Mouse (Mus musculus) heart, adult 2 months (tissue): ENCODE data around the gene Cdk17. TPM values are rescaled to one million over a fixed set of nuclear protein-coding genes. Genes with fewer than 3 reads are reported as not detected.

Experiments used
- DNase-seq, 2 experiments: peaks; one replicate each; pipeline ENCODE4 v3.0.0; 2021
- H3K27ac ChIP-seq: fragments of 200-600 bp; 2 replicates; pipeline ENCODE4 v1.8.1; 2022
- H3K27me3 ChIP-seq: fragments of 200-500 bp; 2 replicates; pipeline ENCODE4 v1.6.1; 2012; ENCODE audit warnings: mild to moderate bottlenecking, low read length, inconsistent platforms, mixed read lengths; ENCODE audit not compliant: control insufficient read depth, insufficient read depth
- H3K36me3 ChIP-seq: fragments of 200-500 bp; 2 replicates; pipeline ENCODE4 v1.6.1; 2012; ENCODE audit warnings: low read length, inconsistent platforms; ENCODE audit not compliant: control insufficient read depth, insufficient read depth
- H3K4me1 ChIP-seq: fragments of 200-500 bp; 2 replicates; pipeline ENCODE4 v1.6.1; 2011; ENCODE audit warnings: low read length; ENCODE audit not compliant: control insufficient read depth, insufficient read depth
- H3K4me3 ChIP-seq: fragments of 200-600 bp; 2 replicates; pipeline ENCODE4 v1.8.1; 2022
- H3K79me2 ChIP-seq: fragments of 200-500 bp; replicated peaks from 2 replicates; pipeline ENCODE4 v1.6.1; 2012; ENCODE audit warnings: mild to moderate bottlenecking, inconsistent platforms, low read length, moderate library complexity, mixed read lengths; ENCODE audit not compliant: control insufficient read depth, insufficient read depth
- H3K9ac ChIP-seq: fragments of 200-500 bp; 2 replicates; pipeline ENCODE4 v1.6.1; 2012; ENCODE audit warnings: low read depth, mild to moderate bottlenecking, control low read depth, inconsistent platforms, low read length, mixed read lengths
- CTCF ChIP-seq: fragments of 200-600 bp; IDR thresholded peaks from 2 replicates; pipeline ENCODE4 v1.8.1; 2022; ENCODE audit warnings: antibody characterized with exemption, mild to moderate bottlenecking, moderate library complexity
- EP300 ChIP-seq: fragments of 200-500 bp; IDR thresholded peaks from 2 replicates; pipeline ENCODE4 v1.6.1; 2011; ENCODE audit warnings: low read depth, low read length, control low read depth; ENCODE audit not compliant: insufficient read depth
- POLR2A ChIP-seq: fragments of 200-500 bp; IDR thresholded peaks from 2 replicates; pipeline ENCODE4 v1.6.1; 2011; ENCODE audit warnings: mild to moderate bottlenecking, low read depth, low read length, control low read depth; ENCODE audit not compliant: insufficient read depth
- WGBS: fragments of 180-500 bp; shearing (Covaris S2); methylation state at CpG from one replicate; pipeline ENCODE4 v1.1.7; 2018; 5-methylcytosine and 5-hydroxymethylcytosine counted together
- intact Hi-C: fragments of 180-260 bp; cut with DNase I; formaldehyde crosslinking; loops from one replicate; pipeline ENCODE4 v1.15.1; 2025
- long read RNA-seq: library from polyadenylated mRNA; stranded (forward); transcript quantifications from one replicate; pipeline ENCODE4 v2.0.0, GENCODE M21; 2021
- polyA plus RNA-seq: library from polyadenylated mRNA; depleted of rRNA; stranded (reverse); fragments of >200 nt; gene quantifications from 2 replicates; pipeline ENCODE4 v1.2.3, GENCODE M21; 2012; rRNA removed
- total RNA-seq, 2 experiments: library from RNA; stranded (reverse); gene quantifications; 2 replicates each; pipeline ENCODE4 v1.2.3; 2021

The Cdk17 gene
- 10 to 100 TPM; 14.3 to 18.8 TPM for total RNA-seq
- 16.6 and 22.5 TPM in 2 replicates for polyA plus RNA-seq
- long read RNA-seq, transcript Cdk17-201 (17 exons, 3,615 nt): major isoform, 15 of 27 reads
- long read RNA-seq, partial matches to known transcripts: 10 of 27 reads
- long read RNA-seq, other reads (novel, unspliced or antisense): 2 of 27 reads

DNA sequence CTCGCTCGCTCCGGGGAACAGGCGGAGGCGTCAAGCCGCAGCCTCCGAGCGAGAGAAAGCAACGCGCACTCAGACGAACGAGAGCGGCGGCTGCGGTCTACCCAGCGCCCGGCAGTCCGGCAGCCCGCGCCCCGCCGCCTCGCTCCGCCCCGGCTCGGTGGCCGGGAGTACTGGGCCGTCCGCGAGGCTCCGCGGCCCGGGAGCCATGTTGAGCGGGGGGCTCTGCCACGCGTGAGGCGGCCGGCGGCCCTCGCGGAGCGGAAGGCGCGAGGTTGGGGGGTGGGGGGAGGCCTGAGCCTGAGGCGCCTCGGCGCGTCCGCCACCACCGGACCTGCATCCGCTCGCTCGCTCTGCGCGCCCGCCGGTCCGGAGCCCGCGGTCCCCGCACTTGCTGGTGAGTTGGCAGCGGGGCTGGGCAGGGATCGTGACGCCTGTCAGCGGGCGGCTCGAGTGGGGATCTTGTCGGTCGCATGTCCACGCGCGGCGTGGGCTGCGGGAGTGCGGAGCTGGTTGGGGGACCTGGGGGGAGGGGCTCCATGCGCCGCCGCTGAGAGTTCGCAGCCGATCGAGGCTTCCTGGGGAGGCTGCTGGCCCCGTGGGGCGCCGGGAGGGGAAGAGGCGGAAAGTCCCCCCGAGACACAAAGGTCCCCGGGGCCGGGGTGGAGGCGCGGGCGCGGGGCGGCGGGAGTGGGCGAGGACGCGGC lies at the start of gene Cdk17:
Gene Cdk17, plus strand, starts transcription at position 69 of the 704 bp plus-strand sequence.
- WGBS: under 1% methylated on average over 90 of the region's 97 CpGs
- TF ChIP-seq EP300 (no peak), CTCF (peak; percentile 34)
- Histone ChIP-seq H3K79me2 (no peaks in the 10 kb centered on the region), H3K27me3 (no peaks in the 10 kb centered on the region), H3K4me3 (peak within 1 kb of the TSS; percentile 98), H3K9ac (peak within 1 kb of the TSS; percentile 91), H3K36me3 (peaks cover 13% of the 10 kb centered on the region), H3K27ac (peak within 1 kb of the TSS; percentile 98), H3K4me1 (peaks cover 9% of the 10 kb centered on the region)
- DNase-seq: peak; percentile 84 to 87
- intact Hi-C loops: loop anchor here (2.0 to 5.0 kb wide), 5 partner anchors 38 to 310 kb away; partner anchors contain the start of gene Lta4h

DNA sequence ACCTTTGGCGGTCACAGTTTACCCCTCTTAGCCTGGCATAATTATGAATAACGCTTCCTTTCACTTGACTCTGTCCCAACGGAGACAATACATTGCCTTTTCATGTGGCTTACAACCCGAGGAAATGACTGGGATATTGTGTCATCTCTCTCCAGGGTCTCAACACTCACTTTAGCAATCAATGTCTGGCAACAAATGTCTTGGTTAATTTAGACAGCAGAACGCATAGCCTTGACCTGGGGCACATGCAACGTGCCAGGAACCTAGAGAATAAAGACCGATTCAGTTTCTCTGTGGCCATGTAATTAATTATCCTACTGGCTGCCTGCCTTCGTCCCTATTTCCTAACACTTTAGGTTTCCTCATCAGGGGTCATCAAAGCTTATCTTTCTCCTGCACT lies 49.3 kb upstream of the Cdk17 start:
- intact Hi-C loops: no loop called here
- H3K27me3 ChIP-seq: no peaks in the 10 kb centered on the region
- H3K79me2 ChIP-seq: no peaks in the 10 kb centered on the region
- H3K4me1 ChIP-seq: no peaks in the 10 kb centered on the region
- TF ChIP-seq EP300: no peak
- no peak for TF ChIP-seq POLR2A
- no peak for TF ChIP-seq CTCF
- H3K4me3 ChIP-seq: no peak overlapping the region
- H3K9ac ChIP-seq: no peak overlapping the region
- H3K36me3 ChIP-seq: no peaks in the 10 kb centered on the region
- WGBS: 43% methylated on average over 8 of the region's 8 CpGs
- no peak for DNase-seq
- no peak overlapping the region for H3K27ac ChIP-seq

DNA sequence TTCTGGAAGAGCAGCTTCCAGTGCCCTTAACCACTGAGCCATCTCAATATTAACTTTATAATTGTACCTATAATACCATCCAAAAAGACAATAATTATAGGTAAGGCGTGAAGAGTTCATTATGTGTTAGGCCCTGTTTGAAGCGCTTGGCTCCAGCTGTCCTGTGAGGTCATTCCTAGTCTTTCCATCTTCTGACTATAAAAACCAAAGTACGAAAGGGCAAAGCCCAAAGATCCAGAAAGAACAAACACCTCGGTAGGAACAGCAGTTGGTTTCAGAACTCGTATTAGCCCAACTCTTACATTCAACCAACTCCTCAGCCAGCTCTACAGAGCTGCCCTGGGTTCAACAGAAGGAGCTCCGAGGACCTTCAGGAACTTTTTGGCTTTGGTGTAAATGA lies 48.7 kb upstream of the Cdk17 start:
- no peaks in the 10 kb centered on the region for H3K27me3 ChIP-seq
- DNase-seq: no peak
- H3K4me3 ChIP-seq: no peak overlapping the region
- no peaks in the 10 kb centered on the region for H3K4me1 ChIP-seq
- TF ChIP-seq POLR2A: no peak
- no peak for TF ChIP-seq EP300
- TF ChIP-seq CTCF: no peak
- intact Hi-C loops: no loop called here
- WGBS: 92% methylated on average over 6 of the region's 6 CpGs
- H3K9ac ChIP-seq: no peak overlapping the region
- no peaks in the 10 kb centered on the region for H3K36me3 ChIP-seq
- no peak overlapping the region for H3K27ac ChIP-seq
- no peaks in the 10 kb centered on the region for H3K79me2 ChIP-seq

DNA sequence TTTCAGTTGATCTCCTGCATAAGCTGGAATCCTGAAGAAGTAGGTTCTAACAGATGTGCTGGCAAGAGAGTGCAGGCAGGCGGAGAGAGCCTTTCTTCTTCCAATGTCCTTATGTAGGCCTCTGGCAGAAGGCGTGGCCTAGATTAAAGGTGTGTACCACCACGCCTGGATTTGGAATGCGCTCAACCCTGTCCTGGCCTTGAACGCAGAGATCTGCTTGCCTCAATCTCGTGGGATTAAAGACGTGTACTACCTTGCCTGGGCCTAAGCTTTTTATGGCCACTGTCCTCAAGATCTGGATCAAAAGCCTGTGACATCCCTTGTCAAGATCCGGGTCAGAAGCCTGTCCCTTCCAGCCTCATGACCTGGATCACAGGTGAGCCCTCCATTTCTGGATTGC lies 46.7 kb upstream of the Cdk17 start:
- WGBS: 87% methylated on average over 8 of the region's 8 CpGs
- intact Hi-C loops: no loop called here
- no peak for DNase-seq
- H3K27ac ChIP-seq: no peak overlapping the region
- no peaks in the 10 kb centered on the region for H3K4me1 ChIP-seq
- H3K36me3 ChIP-seq: no peaks in the 10 kb centered on the region
- no peaks in the 10 kb centered on the region for H3K79me2 ChIP-seq
- no peaks in the 10 kb centered on the region for H3K27me3 ChIP-seq
- H3K9ac ChIP-seq: no peak overlapping the region
- TF ChIP-seq EP300 (no peak), POLR2A (no peak), CTCF (no peak)
- H3K4me3 ChIP-seq: no peak overlapping the region

DNA sequence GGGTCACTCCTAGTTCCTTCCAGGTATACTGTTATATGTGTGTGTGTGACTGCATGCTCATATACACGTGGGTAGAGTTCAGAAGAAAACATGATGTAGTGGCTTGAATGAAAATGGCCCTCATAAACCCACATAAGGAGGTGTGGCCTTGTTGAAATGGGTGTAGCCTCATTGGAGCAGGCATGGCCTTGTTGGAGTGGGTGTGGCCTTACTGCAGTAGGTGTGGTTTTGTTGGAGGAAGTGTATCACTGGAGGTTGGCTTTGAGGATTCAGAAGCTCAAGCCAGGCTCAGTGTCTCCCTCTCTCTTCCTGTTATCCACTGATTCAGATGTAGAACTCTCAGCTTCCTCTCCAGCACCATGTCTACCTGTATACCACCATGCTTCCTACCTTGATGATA lies 45.9 kb upstream of the Cdk17 start:
- no peak overlapping the region for H3K4me3 ChIP-seq
- no peaks in the 10 kb centered on the region for H3K36me3 ChIP-seq
- intact Hi-C loops: no loop called here
- WGBS: 83% methylated on average over 1 of the region's 1 CpGs
- H3K79me2 ChIP-seq: no peaks in the 10 kb centered on the region
- H3K9ac ChIP-seq: no peak overlapping the region
- no peak overlapping the region for H3K27ac ChIP-seq
- TF ChIP-seq POLR2A (no peak), CTCF (no peak), EP300 (no peak)
- no peak for DNase-seq
- no peaks in the 10 kb centered on the region for H3K27me3 ChIP-seq
- no peaks in the 10 kb centered on the region for H3K4me1 ChIP-seq

DNA sequence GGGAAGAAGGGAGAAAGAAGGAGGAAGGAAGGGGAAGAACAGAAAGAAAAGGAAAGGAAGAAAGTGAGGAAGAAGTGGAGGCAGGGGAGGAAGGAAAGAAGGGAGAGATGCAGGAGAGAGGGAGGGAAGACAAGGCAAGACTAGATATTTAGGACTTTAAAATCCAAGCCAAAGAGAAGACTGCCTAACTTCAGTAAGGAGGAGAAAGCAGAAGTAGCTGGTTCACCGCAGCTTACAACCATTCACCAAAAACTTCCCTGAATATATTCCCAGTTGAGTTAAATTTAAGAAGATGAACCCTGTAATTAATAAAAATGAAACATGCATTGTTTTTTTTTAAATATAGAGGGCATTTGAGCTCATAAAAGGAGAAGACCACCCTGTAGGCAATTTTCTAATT lies 44.9 kb upstream of the Cdk17 start:
- WGBS: 83% methylated on average over 1 of the region's 1 CpGs
- H3K4me1 ChIP-seq: no peaks in the 10 kb centered on the region
- no peak for DNase-seq
- intact Hi-C loops: no loop called here
- H3K27ac ChIP-seq: no peak overlapping the region
- no peak overlapping the region for H3K9ac ChIP-seq
- H3K4me3 ChIP-seq: no peak overlapping the region
- H3K36me3 ChIP-seq: no peaks in the 10 kb centered on the region
- H3K79me2 ChIP-seq: no peaks in the 10 kb centered on the region
- no peak for TF ChIP-seq CTCF
- TF ChIP-seq EP300: no peak
- no peaks in the 10 kb centered on the region for H3K27me3 ChIP-seq
